Mouse (Mus musculus) myocyte (in vitro differentiated cells): ENCODE data around the gene Pex5.

ENCODE experiments used
- CEBPB ChIP-seq: IDR thresholded peaks from 2 replicates; pipeline ENCODE4 v1.6.1; 2011; ENCODE audit warnings: mild to moderate bottlenecking, moderate library complexity; ENCODE audit not compliant: poor library complexity, insufficient read depth, severe bottlenecking
- E2F4 ChIP-seq: IDR thresholded peaks from one replicate; pipeline ENCODE4 v1.6.1; 2011; ENCODE audit warnings: mild to moderate bottlenecking, control low read depth, moderate library complexity; ENCODE audit not compliant: insufficient read depth
- TCF12 ChIP-seq: IDR thresholded peaks from one replicate; pipeline ENCODE4 v1.6.1; 2011; ENCODE audit warnings: mild to moderate bottlenecking, control low read depth; ENCODE audit not compliant: poor library complexity, insufficient read depth, severe bottlenecking

DNA sequence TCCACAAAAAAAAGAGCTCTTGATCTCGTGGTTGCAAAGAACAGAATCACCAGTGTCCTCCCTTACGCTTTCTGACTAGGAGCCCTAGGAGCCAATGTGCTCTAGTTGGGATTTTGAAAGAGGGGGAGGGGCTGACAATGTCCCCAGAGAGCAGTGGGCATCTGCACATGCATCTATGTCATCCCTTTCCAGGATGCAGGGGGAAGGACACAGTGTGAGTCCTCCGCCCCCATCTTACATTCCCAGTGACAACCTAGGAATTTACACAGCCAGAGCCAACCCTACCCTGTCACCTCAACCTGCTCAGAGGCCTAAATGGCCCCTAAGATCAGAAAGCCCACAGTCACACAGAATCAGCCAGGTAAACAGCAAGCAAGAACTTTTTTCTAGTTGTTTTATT is 15.5 kb upstream of the Pex5 start:
- no peak for TF ChIP-seq E2F4
- no peak for TF ChIP-seq CEBPB
- no peak for TF ChIP-seq TCF12
